16 mouse cellular contexts compared by ENCODE assay signal in genomic region chr14:57883341-57883740, GRCm38 (mm10). TPM values are rescaled to one million over a fixed set of nuclear protein-coding genes. Genes with fewer than 3 reads are reported as not detected.
DNase-seq lines count a peak whose midpoint lies in the region; ATAC-seq lines count a peak whose summit lies in the region.
"Had no signal": no experiment of that assay in that cellular context is flagged by ENCODE, and none has a peak within 500 bp of the region (broad histone marks: within the 10 kb centered on the region; RNA-seq: fewer than 3 reads in every experiment).

No protein-coding gene starts in this region.

- H3K36me3 ChIP-seq in heart, embryonic 15.5 days: no peaks in the 10 kb centered on the region
- H3K36me3 ChIP-seq in heart, embryonic 11.5 days (ENCODE audit: control insufficient read depth, insufficient read depth, low read length): no peaks in the 10 kb centered on the region; the same call in 1 of the 2 replicates
- H3K36me3 ChIP-seq: forebrain, embryonic 15.5 days; liver, embryonic 13.5 days had no signal

- peaks cover 34% of the 10 kb centered on the region for H3K4me1 ChIP-seq in heart, embryonic 15.5 days (replicated peaks)
- H3K4me1 ChIP-seq in heart, embryonic 11.5 days (ENCODE audit: control insufficient read depth, insufficient read depth, low read length): peaks cover 21% of the 10 kb centered on the region

- ATAC-seq in heart, embryonic 15.5 days (replicated peaks; ENCODE audit: insufficient number of reproducible peaks, insufficient read depth, low FRiP score, low read depth): no peak
- no peak for ATAC-seq in heart, embryonic 11.5 days (replicated peaks; ENCODE audit: insufficient number of reproducible peaks, low FRiP score, low TSS enrichment)
- ATAC-seq: forebrain, embryonic 15.5 days had no signal

- H3K9ac ChIP-seq in heart, embryonic 15.5 days: no peak overlapping the region
- no peak overlapping the region for H3K9ac ChIP-seq in heart, embryonic 11.5 days (ENCODE audit: low read depth, low read length)
- H3K9ac ChIP-seq: forebrain, embryonic 15.5 days; liver, embryonic 13.5 days had no signal

- WGBS in heart, embryonic 15.5 days: 83% methylated on average over 3 of the region's 3 CpGs
- 85% methylated on average over 3 of the region's 3 CpGs for WGBS in heart, embryonic 11.5 days (ENCODE audit: insufficient replicate concordance)

- peak; percentile 32 to 60 for DNase-seq in urinary bladder, postnatal 36 days (ENCODE audit: low spot score in 2 of 2)
- DNase-seq in urinary bladder, postnatal 4 days (ENCODE audit: low spot score in 2 of 2): no peak
- peak; percentile 21 for DNase-seq in lung, postnatal 10 days
- no peak for DNase-seq in B cell, adult 2 months
- DNase-seq in gastrocnemius, postnatal 4 days (ENCODE audit: low spot score in 2 of 2): no peak
- DNase-seq in left cerebral cortex, adult 11 months (ENCODE audit: low spot score): no peak
- DNase-seq: adrenal gland, postnatal 25 days; cerebellum, adult 9-11 months; heart, postnatal 36 days; liver, embryonic 13.5 days; thymus, postnatal 25 days had no signal

- no peak overlapping the region for H3K4me2 ChIP-seq in heart, embryonic 15.5 days
- no peak overlapping the region for H3K4me2 ChIP-seq in heart, embryonic 11.5 days
- H3K4me2 ChIP-seq: forebrain, embryonic 15.5 days; liver, embryonic 13.5 days had no signal

- H3K27me3 ChIP-seq in heart, embryonic 15.5 days: no peaks in the 10 kb centered on the region
- no peaks in the 10 kb centered on the region for H3K27me3 ChIP-seq in heart, embryonic 11.5 days (ENCODE audit: control insufficient read depth, insufficient read depth, low read length)
- H3K27me3 ChIP-seq: forebrain, embryonic 15.5 days; liver, embryonic 13.5 days had no signal

- 0 out of 2 replicates have a peak overlapping the region, but pooled peaks have one; percentile 85 for H3K27ac ChIP-seq in heart, embryonic 15.5 days
- H3K27ac ChIP-seq in heart, embryonic 11.5 days (ENCODE audit: low read depth, low read length): no peak overlapping the region
- H3K27ac ChIP-seq: forebrain, embryonic 15.5 days; liver, embryonic 13.5 days had no signal

- no peak overlapping the region for H3K4me3 ChIP-seq in heart, embryonic 15.5 days
- no peak overlapping the region for H3K4me3 ChIP-seq in heart, embryonic 11.5 days (ENCODE audit: low read depth, low read length)
- H3K4me3 ChIP-seq: forebrain, embryonic 15.5 days; liver, embryonic 13.5 days had no signal

- no peaks in the 10 kb centered on the region for H3K9me3 ChIP-seq in heart, embryonic 15.5 days (replicated peaks)
- H3K9me3 ChIP-seq in heart, embryonic 11.5 days (replicated peaks; ENCODE audit: control insufficient read depth, low read length): no peaks in the 10 kb centered on the region
- H3K9me3 ChIP-seq: forebrain, embryonic 15.5 days; G1E; liver, embryonic 13.5 days had no signal

RNA-seq across cellular contexts. Expression of gene Zdhhc20, which starts 6.7 kb away (rescaled TPM):
- 38.8 and 40.3 TPM in 2 replicates for polyA plus RNA-seq in heart, embryonic 15.5 days (2015; fragmentation: Nextera tagmentation; extraction: Ambion mirVana)
- polyA plus RNA-seq in heart, embryonic 11.5 days (2014; fragmentation: Nextera tagmentation; extraction: Ambion mirVana): 39.5 and 52.8 TPM in 2 replicates
- total RNA-seq in gastrocnemius, postnatal 4 days (2021): 10 to 100 TPM; 27.2 to 28.2 TPM

RNA-seq across cellular contexts. Expression of gene Mrpl57, which starts 57.3 kb away (rescaled TPM):
- polyA plus RNA-seq in heart, embryonic 15.5 days (2015; fragmentation: Nextera tagmentation; extraction: Ambion mirVana): 116 and 118 TPM in 2 replicates
- 138 and 143 TPM in 2 replicates for polyA plus RNA-seq in heart, embryonic 11.5 days (2014; fragmentation: Nextera tagmentation; extraction: Ambion mirVana)
- 10 to 100 TPM; 68.5 to 73.3 TPM for total RNA-seq in gastrocnemius, postnatal 4 days (2021)

RNA-seq across cellular contexts. Expression of gene Ska3, which starts 57.4 kb away (rescaled TPM):
- polyA plus RNA-seq in heart, embryonic 15.5 days (2015; fragmentation: Nextera tagmentation; extraction: Ambion mirVana): 21.2 and 22.3 TPM in 2 replicates
- 32.6 and 34.3 TPM in 2 replicates for polyA plus RNA-seq in heart, embryonic 11.5 days (2014; fragmentation: Nextera tagmentation; extraction: Ambion mirVana)
- total RNA-seq in gastrocnemius, postnatal 4 days (2021): 1 to 10 TPM; 4.8 to 4.9 TPM
- total RNA-seq: gastrocnemius, adult 18-20 months had no signal

Comparison
In these comparisons a context has a peak if more than half of its experiments do, and no peak if none do; other contexts are left out.
1. DNase-seq: peak in urinary bladder, postnatal 36 days (2 of 2) and lung, postnatal 10 days (single experiment); none in urinary bladder, postnatal 4 days (0 of 2), B cell, adult 2 months (0 of 2), gastrocnemius, postnatal 4 days (0 of 2) and left cerebral cortex, adult 11 months (single experiment).